11 mouse cellular contexts compared by ENCODE assay signal in the genomic region with DNA sequence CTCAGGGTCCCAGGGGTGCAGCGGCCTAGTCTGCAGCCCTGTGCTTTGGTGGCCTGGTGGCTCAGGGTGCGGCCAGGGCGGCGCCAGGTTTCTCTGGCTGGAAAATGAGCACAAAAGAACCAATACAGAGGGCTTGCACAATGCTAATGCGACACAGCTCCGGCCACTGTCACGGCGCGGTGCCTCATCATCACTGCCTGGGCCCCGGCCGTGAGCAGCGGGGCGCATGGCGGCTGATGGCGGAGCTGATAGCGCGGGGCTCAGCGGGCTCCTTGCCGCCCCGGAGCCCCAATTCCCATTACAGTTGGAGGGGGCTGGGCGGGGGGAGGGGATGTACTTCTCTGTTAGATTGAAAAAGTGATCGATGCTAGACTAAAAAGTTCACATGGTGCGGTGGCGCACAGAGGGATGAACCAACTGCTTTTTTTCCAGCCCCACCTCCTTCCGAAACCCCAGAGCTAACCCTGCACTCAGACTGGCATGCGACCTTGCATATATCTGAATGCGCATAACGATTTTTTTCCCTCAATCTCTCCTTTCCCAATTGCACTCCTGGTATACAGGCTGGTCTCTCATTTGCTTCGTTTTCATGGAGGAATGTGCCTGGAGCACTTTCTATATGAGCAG. TPM values are rescaled to one million over a fixed set of nuclear protein-coding genes. Genes with fewer than 3 reads are reported as not detected.
DNase-seq lines count a peak whose midpoint lies in the region; ATAC-seq and TF ChIP-seq lines count a peak whose summit lies in the region.
"Had no signal": no experiment of that assay in that cellular context is flagged by ENCODE, and none has a peak within 500 bp of the region (broad histone marks: within the 10 kb centered on the region; RNA-seq: fewer than 3 reads in every experiment).

No protein-coding gene starts in this region.

- no peak overlapping the region; the same call in 1 of the 2 replicates for H3K27ac ChIP-seq in liver, adult 2 months (replicated peaks; ENCODE audit: insufficient read depth, low read depth, low read length)
- no peak overlapping the region for H3K27ac ChIP-seq in forebrain, postnatal 0 days (ENCODE audit: low read depth, low read length)
- no peak overlapping the region for H3K27ac ChIP-seq in liver, embryonic 14.5 days
- H3K27ac ChIP-seq in stomach, embryonic 16.5 days (ENCODE audit: low read length), result no peak overlapping the region

- peaks cover 10% of the 10 kb centered on the region for H3K4me1 ChIP-seq in liver, adult 2 months (ENCODE audit: control insufficient read depth, insufficient read depth, low read length)
- H3K4me1 ChIP-seq in forebrain, postnatal 0 days (ENCODE audit: insufficient read depth), result no peaks in the 10 kb centered on the region
- H3K4me1 ChIP-seq in liver, embryonic 14.5 days (replicated peaks; ENCODE audit: control insufficient read depth in 2 of 2, insufficient read depth in 2 of 2, low read length in 1 of 2), result peaks cover 0 to 4% of the 10 kb centered on the region in 2 experiments; a peak in 2 of 4 replicates
- H3K4me1 ChIP-seq in stomach, embryonic 16.5 days (ENCODE audit: control insufficient read depth, insufficient read depth, low read length), result peaks cover 2% of the 10 kb centered on the region; the same call in 1 of the 2 replicates

- H3K27me3 ChIP-seq in liver, adult 2 months (ENCODE audit: control insufficient read depth, insufficient read depth, low read length), result no peaks in the 10 kb centered on the region
- no peaks in the 10 kb centered on the region for H3K27me3 ChIP-seq in forebrain, postnatal 0 days (ENCODE audit: insufficient read depth, low read length)
- H3K27me3 ChIP-seq in liver, embryonic 14.5 days (ENCODE audit: control insufficient read depth, insufficient read depth, low read length), result no peaks in the 10 kb centered on the region
- H3K27me3 ChIP-seq in stomach, embryonic 16.5 days (ENCODE audit: control insufficient read depth, insufficient read depth, low read length), result peaks cover 5% of the 10 kb centered on the region; the same call in 1 of the 2 replicates

- DNase-seq in liver, adult 2 months (ENCODE audit: extremely low read depth, low read depth, low spot score), result peak; percentile 60
- DNase-seq in liver, result no peak
- no peak for DNase-seq in forebrain, postnatal 0 days
- DNase-seq in liver, embryonic 14.5 days (ENCODE audit: low read depth in 3 of 3, low spot score in 3 of 3), result no peak
- DNase-seq in spleen, adult 12 weeks (ENCODE audit: low spot score), result no peak
- DNase-seq in urinary bladder, postnatal 4 days (ENCODE audit: low spot score in 2 of 2), result no peak
- DNase-seq in gastrocnemius, adult 8-10 months (ENCODE audit: low spot score in 2 of 2), result no peak
- DNase-seq: kidney, postnatal 14 days had no signal

- no peaks in the 10 kb centered on the region for H3K79me2 ChIP-seq in liver, adult 2 months (ENCODE audit: control insufficient read depth, insufficient read depth, low read length)

- 10% methylated on average over 29 of the region's 29 CpGs for WGBS in liver, adult 2 months
- 9% methylated on average over 29 of the region's 29 CpGs for WGBS in forebrain, postnatal 0 days
- 13% methylated on average over 29 of the region's 29 CpGs for WGBS in liver, embryonic 14.5 days (ENCODE audit: insufficient replicate concordance)
- WGBS in stomach, embryonic 16.5 days, result 15% methylated on average over 29 of the region's 29 CpGs

- peak overlapping the region; percentile 55; the same call in 1 of the 2 replicates for H3K4me3 ChIP-seq in liver, adult 2 months (ENCODE audit: insufficient read depth, low read depth, low read length)
- peak overlapping the region; percentile 26 for H3K4me3 ChIP-seq in forebrain, postnatal 0 days (ENCODE audit: low read depth, low read length)
- H3K4me3 ChIP-seq in liver, embryonic 14.5 days (ENCODE audit: insufficient read depth in 1 of 2, low read depth in 2 of 2, low read length in 2 of 2), result no peak overlapping the region
- peak overlapping the region; percentile 23 for H3K4me3 ChIP-seq in stomach, embryonic 16.5 days (replicated peaks; ENCODE audit: low read length)

- no peaks in the 10 kb centered on the region for H3K9me3 ChIP-seq in forebrain, postnatal 0 days (ENCODE audit: low read length)
- H3K9me3 ChIP-seq in liver, embryonic 14.5 days (ENCODE audit: control insufficient read depth, low read length), result no peaks in the 10 kb centered on the region
- no peaks in the 10 kb centered on the region for H3K9me3 ChIP-seq in stomach, embryonic 16.5 days (replicated peaks; ENCODE audit: control insufficient read depth, low read length)

- peak overlapping the region; percentile 53; the same call in 1 of the 2 replicates for H3K9ac ChIP-seq in liver, adult 2 months (ENCODE audit: low read depth, low read length)
- H3K9ac ChIP-seq in forebrain, postnatal 0 days, result no peak overlapping the region
- no peak overlapping the region for H3K9ac ChIP-seq in liver, embryonic 14.5 days (replicated peaks)
- H3K9ac ChIP-seq in stomach, embryonic 16.5 days (ENCODE audit: low read length), result no peak overlapping the region

- no peaks in the 10 kb centered on the region for H3K36me3 ChIP-seq in liver, adult 2 months (ENCODE audit: control insufficient read depth, insufficient read depth, low read length)
- H3K36me3 ChIP-seq in forebrain, postnatal 0 days (ENCODE audit: insufficient read depth), result no peaks in the 10 kb centered on the region
- H3K36me3 ChIP-seq in liver, embryonic 14.5 days (replicated peaks; ENCODE audit: control insufficient read depth, insufficient read depth, low read depth), result no peaks in the 10 kb centered on the region
- H3K36me3 ChIP-seq in stomach, embryonic 16.5 days (ENCODE audit: control insufficient read depth, insufficient read depth, low read length), result no peaks in the 10 kb centered on the region

- peak overlapping the region; percentile 47 for H3K4me2 ChIP-seq in forebrain, postnatal 0 days (ENCODE audit: low read depth)
- H3K4me2 ChIP-seq in liver, embryonic 14.5 days (ENCODE audit: low read depth), result peak overlapping the region; percentile 31
- H3K4me2 ChIP-seq in stomach, embryonic 16.5 days (ENCODE audit: low read depth, low read length), result peak overlapping the region; percentile 44

- no peak for ATAC-seq in forebrain, postnatal 0 days
- ATAC-seq in liver, embryonic 14.5 days (ENCODE audit: insufficient read depth), result peak; percentile 26; the same call in 1 of the 2 replicates
- ATAC-seq in stomach, embryonic 16.5 days (ENCODE audit: insufficient read depth, low FRiP score), result no peak
- ATAC-seq: Patski had no signal

- TF ChIP-seq EP300 in liver, embryonic 14.5 days (IDR thresholded peaks at IDR 0.05; ENCODE audit: low read depth), result no peak

- no peak for TF ChIP-seq POLR2A in liver, adult 2 months (IDR thresholded peaks at IDR 0.05; ENCODE audit: extremely low read depth, insufficient read depth, low read length)

- TF ChIP-seq CTCF in liver, adult 2 months (IDR thresholded peaks at IDR 0.05; ENCODE audit: low read depth, low read length), result no peak
- no peak for TF ChIP-seq CTCF in forebrain, postnatal 0 days (IDR thresholded peaks at IDR 0.05; ENCODE audit: low read depth)
- TF ChIP-seq CTCF in liver, embryonic 14.5 days (IDR thresholded peaks at IDR 0.05; ENCODE audit: low read depth), result no peak

RNA-seq across cellular contexts. Expression of a gene that starts 54.7 kb away (rescaled TPM):
- total RNA-seq in liver, adult 2 months (2014; rRNA removed), result not detected in 2 replicates
- 0.21 TPM in 1 of 2 replicates, not detected in the other for polyA plus RNA-seq in liver, adult 2 months (2012; rRNA removed)
- not detected in 2 replicates for total RNA-seq in forebrain, postnatal 0 days (2014; rRNA removed)
- polyA plus RNA-seq in forebrain, postnatal 0 days (2015; fragmentation: Nextera tagmentation; extraction: Ambion mirVana), result not detected in 2 replicates
- not detected in 2 replicates for polyA plus RNA-seq in liver, embryonic 14.5 days (2012; rRNA removed)
- polyA plus RNA-seq in liver, embryonic 14.5 days (2014; fragmentation: Nextera tagmentation; extraction: Ambion mirVana), result not detected in 2 replicates
- not detected in 2 replicates for polyA plus RNA-seq in stomach, embryonic 16.5 days (2015; fragmentation: Nextera tagmentation; extraction: Ambion mirVana)
- total RNA-seq in gastrocnemius, adult 8-10 months (2022), result not detected
- polyA plus RNA-seq: cortical plate, adult 2 months had no signal

RNA-seq across cellular contexts. Expression of a gene that starts 55.3 kb away (rescaled TPM):
- 32.7 and 41.6 TPM in 2 replicates for total RNA-seq in liver, adult 2 months (2014; rRNA removed)
- 26.1 and 27.3 TPM in 2 replicates for polyA plus RNA-seq in liver, adult 2 months (2012; rRNA removed)
- total RNA-seq in forebrain, postnatal 0 days (2014; rRNA removed), result 41.8 and 51.9 TPM in 2 replicates
- 32.8 and 42.6 TPM in 2 replicates for polyA plus RNA-seq in forebrain, postnatal 0 days (2015; fragmentation: Nextera tagmentation; extraction: Ambion mirVana)
- 12.8 and 17.4 TPM in 2 replicates for polyA plus RNA-seq in liver, embryonic 14.5 days (2012; rRNA removed)
- polyA plus RNA-seq in liver, embryonic 14.5 days (2014; fragmentation: Nextera tagmentation; extraction: Ambion mirVana), result 18.4 and 19.8 TPM in 2 replicates
- polyA plus RNA-seq in stomach, embryonic 16.5 days (2015; fragmentation: Nextera tagmentation; extraction: Ambion mirVana), result 43.4 and 45.7 TPM in 2 replicates
- total RNA-seq in gastrocnemius, adult 8-10 months (2022), result 10 to 100 TPM; 17.9 to 27.2 (median 21.3) TPM

Comparison
In these comparisons a context has a peak if more than half of its experiments do, and no peak if none do; other contexts are left out.
1. H3K4me3 ChIP-seq: peak in liver, adult 2 months (single experiment), forebrain, postnatal 0 days (single experiment) and stomach, embryonic 16.5 days (single experiment); none in liver, embryonic 14.5 days (0 of 2).
2. Peak in every context shown above with its lines, with median percentiles within 50 percentile points of each other: H3K4me2 ChIP-seq.